Mouse (Mus musculus): ENCODE results near the gene Hras. TPM values are rescaled to one million over a fixed set of nuclear protein-coding genes. Genes with fewer than 3 reads are reported as not detected.

Hras gene
- total and polyA plus RNA-seq, 3 experiments = 149 to 183 TPM; not detected in 1

GRCm38 (mm10) chr7:141193348-141193856 is 403 bp downstream of the Hras start:
- Histone ChIP-seq H3K4me1 (ENCODE audit: control insufficient read depth in 1 of 2, insufficient read depth in 2 of 2, low read length in 2 of 2) (peaks cover 6 to 29% of the 10 kb centered on the region in 2 experiments; a peak in 3 of 4 replicates), H3K27ac (ENCODE audit: control insufficient read depth, low read depth, low read length) (peak overlapping the region; percentile 37), H3K27me3 (ENCODE audit: control insufficient read depth in 1 of 2, insufficient read depth in 2 of 2, low read length in 2 of 2) (no peaks in the 10 kb centered on the region), H3K79me2 (ENCODE audit: control insufficient read depth, insufficient read depth, low read length, poor library complexity) (peaks cover 12% of the 10 kb centered on the region), H3K36me3 (ENCODE audit: control insufficient read depth in 1 of 2, insufficient read depth in 2 of 2, low read length in 2 of 2) (peaks cover 2 to 18% of the 10 kb centered on the region in 2 experiments; a peak in 3 of 4 replicates), H3K4me3 (ENCODE audit: control insufficient read depth in 1 of 2, insufficient read depth in 1 of 2, low read depth in 2 of 2, low read length in 2 of 2) (peak overlapping the region; percentile 96), H3K9me3 (replicated peaks; ENCODE audit: insufficient read depth, low read length) (no peaks in the 10 kb centered on the region), H3K9ac (ENCODE audit: control insufficient read depth, low read depth, low read length, poor library complexity, severe bottlenecking) (peak overlapping the region; percentile 97)
- peak; percentile 63 for DNase-seq (ENCODE audit: low read depth, low spot score)
- TF ChIP-seq MXI1 (IDR thresholded peaks at IDR 0.05; ENCODE audit: low read depth, low read length) (peak; percentile 68), ETS1 (IDR thresholded peaks at IDR 0.05; ENCODE audit: low read depth, low read length) (no peak), SIN3A (IDR thresholded peaks at IDR 0.05; ENCODE audit: low read length) (peak; percentile 38; the same call in 1 of the 2 replicates)

GRCm38 (mm10) chr7:141192776-141193347 is 943 bp downstream of the Hras start:
- Histone ChIP-seq H3K4me3 (ENCODE audit: control insufficient read depth in 1 of 2, insufficient read depth in 1 of 2, low read depth in 2 of 2, low read length in 2 of 2) (peak overlapping the region; percentile 96), H3K27ac (ENCODE audit: control insufficient read depth, low read depth, low read length) (peak overlapping the region; percentile 37; the same call in 1 of the 2 replicates), H3K9ac (ENCODE audit: control insufficient read depth, low read depth, low read length, poor library complexity, severe bottlenecking) (peak overlapping the region; percentile 97), H3K4me1 (ENCODE audit: control insufficient read depth in 1 of 2, insufficient read depth in 2 of 2, low read length in 2 of 2) (peaks cover 6 to 29% of the 10 kb centered on the region in 2 experiments; a peak in 3 of 4 replicates), H3K27me3 (ENCODE audit: control insufficient read depth in 1 of 2, insufficient read depth in 2 of 2, low read length in 2 of 2) (no peaks in the 10 kb centered on the region), H3K79me2 (ENCODE audit: control insufficient read depth, insufficient read depth, low read length, poor library complexity) (peaks cover 12% of the 10 kb centered on the region), H3K9me3 (replicated peaks; ENCODE audit: insufficient read depth, low read length) (no peaks in the 10 kb centered on the region), H3K36me3 (ENCODE audit: control insufficient read depth in 1 of 2, insufficient read depth in 2 of 2, low read length in 2 of 2) (peaks cover 2 to 18% of the 10 kb centered on the region in 2 experiments; a peak in 3 of 4 replicates)
- DNase-seq (ENCODE audit: low read depth, low spot score) = peak; percentile 60
- TF ChIP-seq USF1 (IDR thresholded peaks at IDR 0.05; ENCODE audit: low read depth, low read length) (no peak), TCF12 (IDR thresholded peaks at IDR 0.05; ENCODE audit: low read depth, low read length) (0 out of 2 replicates have a peak, but pooled peaks have one; percentile 8)

DNA sequence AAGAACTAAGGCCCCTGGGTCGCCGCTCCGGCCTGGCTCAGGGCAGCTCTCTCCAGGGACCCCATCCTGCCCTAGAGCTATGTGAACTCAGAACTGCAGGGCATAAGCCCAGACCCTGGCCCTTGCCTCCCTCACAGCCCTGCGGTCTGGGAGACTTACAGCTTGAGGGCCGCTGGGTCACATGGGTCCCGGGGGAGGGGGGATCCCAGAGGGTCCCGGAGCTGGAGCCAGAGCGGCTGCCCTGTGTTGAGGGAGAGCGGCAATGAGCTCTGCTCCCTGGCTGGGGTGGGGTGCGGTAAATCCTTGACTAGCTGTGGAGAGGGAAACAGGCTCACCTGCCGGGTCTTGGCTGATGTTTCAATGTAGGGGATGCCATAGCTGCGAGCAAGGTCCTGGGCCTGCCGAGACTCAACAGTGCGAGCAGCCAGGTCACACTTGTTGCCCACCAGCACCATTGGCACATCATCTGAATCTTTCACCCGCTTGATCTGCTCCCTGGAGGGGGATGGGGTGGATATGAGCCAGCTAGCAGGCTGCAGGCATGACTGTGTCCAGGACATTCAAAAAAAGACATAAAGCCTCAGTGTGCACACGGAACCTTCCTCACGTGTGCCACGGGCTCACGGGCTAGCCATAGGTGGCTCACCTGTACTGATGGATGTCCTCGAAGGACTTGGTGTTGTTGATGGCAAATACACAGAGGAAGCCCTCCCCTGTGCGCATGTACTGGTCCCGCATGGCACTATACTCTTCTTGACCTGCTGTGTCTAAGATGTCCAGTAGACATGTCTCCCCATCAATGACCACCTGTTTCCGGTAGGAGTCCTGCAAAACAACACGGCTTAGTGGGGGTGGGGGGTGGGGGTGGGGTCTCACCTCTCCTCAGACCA is 1.8 kb downstream of the Hras start:
- peaks cover 6 to 25% of the 10 kb centered on the region in 2 experiments; a peak in 3 of 4 replicates for H3K4me1 ChIP-seq (ENCODE audit: control insufficient read depth in 1 of 2, insufficient read depth in 2 of 2, low read length in 2 of 2)
- TF ChIP-seq MAZ (IDR thresholded peaks at IDR 0.05; ENCODE audit: low read depth, low read length) (no peak), TAL1 (IDR thresholded peaks at IDR 0.05; ENCODE audit: low read length) (no peak), ZKSCAN1 (IDR thresholded peaks at IDR 0.05; ENCODE audit: low read depth, low read length) (no peak), MEF2A (IDR thresholded peaks at IDR 0.05; ENCODE audit: extremely low read depth, insufficient replicate concordance, low read depth, low read length, poor library complexity, severe bottlenecking) (no peak), POLR2AphosphoS2 (IDR thresholded peaks at IDR 0.05; ENCODE audit: low read length) (no peak), CHD2 (IDR thresholded peaks at IDR 0.05; ENCODE audit: low read length) (no peak), ZC3H11A (IDR thresholded peaks at IDR 0.05; ENCODE audit: low read depth, low read length) (no peak), ZMIZ1 (IDR thresholded peaks at IDR 0.05; ENCODE audit: low read depth, low read length) (no peak), ZNF384 (IDR thresholded peaks at IDR 0.05; ENCODE audit: low read depth, low read length) (no peak), MXI1 (IDR thresholded peaks at IDR 0.05; ENCODE audit: low read depth, low read length) (no peak), RCOR1 (IDR thresholded peaks at IDR 0.05; ENCODE audit: low read depth, low read length) (no peak), EP300 (IDR thresholded peaks at IDR 0.05; ENCODE audit: low read depth in 1 of 2, low read length in 2 of 2) (no peak), SIN3A (IDR thresholded peaks at IDR 0.05; ENCODE audit: low read length) (no peak), TBP (IDR thresholded peaks at IDR 0.05; ENCODE audit: low read depth, low read length) (no peak), ETS1 (IDR thresholded peaks at IDR 0.05; ENCODE audit: low read depth, low read length) (no peak), MYC (IDR thresholded peaks at IDR 0.05; ENCODE audit: low read depth, low read length) (no peak), CHD1 (IDR thresholded peaks at IDR 0.05; ENCODE audit: low read depth, low read length) (no peak), RAD21 (IDR thresholded peaks at IDR 0.05; ENCODE audit: low read depth, low read length) (no peak), SMC3 (IDR thresholded peaks at IDR 0.05; ENCODE audit: low read depth, low read length) (no peak)
- peaks cover 2 to 17% of the 10 kb centered on the region in 2 experiments; a peak in 3 of 4 replicates for H3K36me3 ChIP-seq (ENCODE audit: control insufficient read depth in 1 of 2, insufficient read depth in 2 of 2, low read length in 2 of 2)
- no peaks in the 10 kb centered on the region for H3K27me3 ChIP-seq (ENCODE audit: control insufficient read depth in 1 of 2, insufficient read depth in 2 of 2, low read length in 2 of 2)
- H3K9ac ChIP-seq (ENCODE audit: control insufficient read depth, low read depth, low read length, poor library complexity, severe bottlenecking) = no peak overlapping the region
- DNase-seq (ENCODE audit: low read depth, low spot score) = no peak
- H3K9me3 ChIP-seq (replicated peaks; ENCODE audit: insufficient read depth, low read length) = no peaks in the 10 kb centered on the region
- H3K79me2 ChIP-seq (ENCODE audit: control insufficient read depth, insufficient read depth, low read length, poor library complexity) = peaks cover 12% of the 10 kb centered on the region
- H3K4me3 ChIP-seq (ENCODE audit: control insufficient read depth in 1 of 2, insufficient read depth in 1 of 2, low read depth in 2 of 2, low read length in 2 of 2) = no peak overlapping the region
- no peak overlapping the region for H3K27ac ChIP-seq (ENCODE audit: control insufficient read depth, low read depth, low read length)

All from MEL (cell line).